Mouse (Mus musculus) layer of hippocampus, postnatal 36 days (tissue): ENCODE measurements at regions not wholly inside any gene's neighbourhood (a gene's known extent, or its start where the extent isn't known, plus 50 kb on each side); places are given as distances from the start of the nearest gene placed in this dataset.
A peak's percentile ranks its signal among the peaks of the same experiment; 100 is the strongest.

ENCODE experiments used
- DNase-seq, 2 experiments: peaks; one replicate each; pipeline ENCODE4 v3.0.0; 2022

DNA sequence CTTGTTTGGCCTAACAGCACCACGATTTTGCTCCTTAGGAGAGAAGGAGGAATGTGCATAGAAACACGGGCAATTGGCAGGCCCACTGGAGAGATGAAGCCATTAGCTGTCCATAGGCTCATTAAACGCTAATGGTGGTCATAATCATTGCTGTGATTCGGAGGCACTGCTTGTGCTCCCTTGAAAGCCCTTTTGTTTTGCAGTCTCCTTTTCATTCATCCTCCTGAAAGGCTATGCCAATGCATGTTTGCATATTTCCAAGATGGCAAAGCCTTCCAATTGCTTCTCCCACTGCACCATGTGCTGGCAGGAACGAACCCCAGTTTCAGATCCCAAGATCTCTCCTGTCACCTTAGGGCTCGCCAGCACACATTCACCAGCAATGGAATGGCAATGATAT is 322.9 kb upstream of the Adgrl2 start:
- DNase-seq = no peak

DNA sequence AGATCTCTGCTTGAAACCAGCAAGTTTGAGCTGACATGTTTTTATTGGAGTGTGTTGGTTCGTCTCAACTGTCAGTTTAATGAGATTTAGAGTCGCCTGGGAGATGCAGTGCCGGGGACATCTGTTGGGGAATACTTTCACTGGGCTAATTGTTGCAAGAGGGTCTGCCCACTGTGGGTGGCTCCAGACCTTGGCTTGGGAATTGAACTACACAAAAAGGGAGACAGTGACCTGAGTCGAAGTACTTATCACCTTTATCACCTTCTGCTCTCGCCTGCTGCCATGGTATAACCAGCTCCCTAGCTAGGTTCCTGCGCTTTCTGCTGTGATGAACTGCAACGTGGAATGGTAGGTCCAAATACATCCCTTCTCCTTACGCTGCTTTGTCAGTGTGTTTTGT is 321.2 kb upstream of the Adgrl2 start:
- DNase-seq = no peak

DNA sequence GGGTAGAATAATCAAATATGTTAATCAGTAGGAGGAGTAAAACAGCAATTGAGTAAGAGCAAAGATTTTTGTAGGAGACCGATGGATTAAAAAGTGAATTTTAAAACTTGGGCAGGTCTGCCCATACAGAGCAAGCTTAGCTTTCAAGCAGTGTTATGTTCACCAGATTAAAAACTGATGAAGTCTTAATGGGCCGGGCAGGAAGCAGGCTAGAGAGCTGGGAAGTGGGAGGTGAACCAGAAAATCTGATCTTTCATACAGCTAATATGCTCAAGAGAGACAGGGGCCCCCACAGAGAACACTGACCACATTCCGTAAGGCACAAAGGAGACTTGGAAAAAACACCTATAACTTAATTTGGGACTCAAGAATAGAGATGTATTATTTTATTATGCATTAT is 316.4 kb upstream of the Adgrl2 start:
- DNase-seq = no peak

DNA sequence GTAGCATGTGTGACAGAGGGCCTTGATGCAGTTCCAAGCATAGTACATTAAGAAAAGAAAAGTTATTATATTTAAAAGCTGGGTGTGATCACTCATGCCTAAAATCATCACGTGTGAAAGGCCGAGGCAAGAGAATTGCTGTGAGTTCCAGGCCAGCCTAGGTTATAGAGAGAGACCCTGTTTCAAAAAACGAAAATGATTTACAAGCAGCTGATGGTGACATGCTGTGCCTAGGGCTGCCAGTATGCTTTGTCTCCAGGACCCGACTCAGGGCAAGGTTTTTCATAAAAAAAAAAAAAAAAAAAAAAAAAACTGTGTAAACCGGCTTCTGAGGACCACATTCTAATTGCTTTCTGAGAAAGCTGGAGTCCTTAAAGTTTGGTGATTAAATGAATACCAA is 315.9 kb upstream of the Adgrl2 start:
- DNase-seq = no peak

DNA sequence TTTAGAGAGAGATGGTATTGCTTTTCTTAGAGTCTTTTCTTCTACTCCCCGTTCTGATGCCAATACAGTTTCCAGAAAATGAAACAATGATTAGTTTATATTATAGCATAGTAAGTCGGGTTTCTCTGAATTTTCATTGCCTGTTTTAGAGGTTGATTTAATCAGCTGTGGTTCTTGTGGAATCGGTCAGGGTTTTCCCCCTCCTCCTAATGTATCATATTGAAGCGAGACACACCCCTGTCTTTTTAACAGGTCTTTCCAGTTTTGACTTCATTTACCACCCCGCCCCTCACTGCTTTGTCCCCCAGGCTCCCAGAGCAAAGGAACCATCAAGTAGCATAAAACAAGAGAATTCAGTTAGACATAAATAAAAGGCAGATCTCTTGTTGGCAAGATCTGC is 315.1 kb upstream of the Adgrl2 start:
- DNase-seq = no peak

DNA sequence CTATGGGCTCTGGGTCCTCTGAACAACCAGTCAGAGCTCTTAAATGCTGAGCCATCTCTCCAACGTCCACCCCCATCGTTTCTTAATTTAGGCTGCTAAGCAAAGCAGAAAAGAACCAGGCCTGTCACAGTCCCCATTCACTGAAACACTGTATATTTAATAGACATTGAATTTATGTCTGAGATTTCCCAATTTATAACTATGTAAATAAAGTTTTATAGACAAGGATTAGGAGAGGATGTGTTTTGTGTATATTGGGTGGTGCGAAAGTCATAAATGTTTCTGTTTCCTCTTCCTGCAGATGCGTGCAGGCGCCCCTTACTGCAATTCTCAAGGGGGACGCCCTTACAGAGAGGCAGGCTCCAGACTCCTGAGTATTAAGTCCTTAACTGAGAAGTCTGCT is 314.7 kb upstream of the Adgrl2 start:
- no peak for DNase-seq

DNA sequence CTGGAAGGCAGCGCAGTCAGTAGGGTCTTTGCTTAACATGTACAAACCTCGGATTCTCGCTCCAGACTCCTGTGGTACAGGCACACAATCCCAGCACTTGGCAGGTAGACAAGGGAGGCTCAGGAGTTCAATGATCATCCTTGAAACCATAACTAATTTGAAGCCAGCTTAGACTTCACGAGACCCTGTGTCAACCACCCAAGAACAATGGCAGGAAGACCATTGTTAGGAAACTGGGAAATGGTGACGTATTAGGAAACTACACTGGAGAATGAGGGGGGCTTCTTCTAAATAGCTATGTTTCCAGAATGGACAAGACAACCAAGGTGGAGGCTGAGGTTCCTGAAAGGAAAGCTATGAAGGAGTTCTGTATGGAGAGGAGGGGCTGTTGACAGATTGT is 313.1 kb upstream of the Adgrl2 start:
- DNase-seq = no peak

DNA sequence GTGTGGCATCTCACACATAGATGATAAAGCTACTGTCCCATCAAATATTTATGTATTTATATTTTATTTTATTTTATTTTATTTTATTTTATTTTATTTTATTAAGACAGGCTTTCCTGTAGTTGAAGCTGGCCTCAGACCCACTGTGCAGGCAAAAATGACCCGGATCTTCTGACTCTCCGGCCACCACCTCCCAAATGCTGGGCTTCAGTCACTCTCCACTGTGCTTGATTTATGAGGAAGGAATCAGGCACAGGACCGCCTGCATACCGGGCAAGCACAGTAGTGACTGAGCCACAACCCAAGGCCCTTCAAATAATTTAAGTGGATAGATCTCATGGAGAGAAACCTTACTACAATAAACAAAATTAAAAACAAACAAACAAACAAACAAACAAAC is 309.6 kb upstream of the Adgrl2 start:
- no peak for DNase-seq

DNA sequence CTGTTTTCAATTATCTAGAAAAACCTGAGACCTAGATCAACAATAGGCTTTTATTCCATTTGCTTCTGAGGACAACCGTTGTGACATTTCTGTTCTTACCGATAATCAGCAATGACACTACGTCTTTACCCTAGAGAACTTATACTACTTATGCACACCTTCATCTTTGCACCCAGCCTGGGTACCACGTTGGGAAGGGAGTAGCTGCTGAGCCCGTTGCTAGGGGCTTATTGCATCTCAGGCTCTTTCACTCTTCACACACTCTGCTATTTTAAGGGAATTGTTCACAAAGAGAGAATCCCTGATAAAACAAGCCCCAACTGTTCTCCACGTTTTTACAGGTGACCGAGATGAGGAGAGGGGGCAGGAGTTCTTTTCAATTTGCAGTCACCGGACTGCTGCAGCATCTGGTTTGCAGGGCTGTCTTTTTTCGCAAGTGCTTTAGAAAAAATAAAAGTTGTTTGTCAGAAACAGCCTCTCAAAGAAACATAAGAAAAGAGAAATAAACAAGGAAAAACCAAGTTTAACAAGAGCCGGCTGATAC is 306.1 kb upstream of the Adgrl2 start:
- DNase-seq = no peak

DNA sequence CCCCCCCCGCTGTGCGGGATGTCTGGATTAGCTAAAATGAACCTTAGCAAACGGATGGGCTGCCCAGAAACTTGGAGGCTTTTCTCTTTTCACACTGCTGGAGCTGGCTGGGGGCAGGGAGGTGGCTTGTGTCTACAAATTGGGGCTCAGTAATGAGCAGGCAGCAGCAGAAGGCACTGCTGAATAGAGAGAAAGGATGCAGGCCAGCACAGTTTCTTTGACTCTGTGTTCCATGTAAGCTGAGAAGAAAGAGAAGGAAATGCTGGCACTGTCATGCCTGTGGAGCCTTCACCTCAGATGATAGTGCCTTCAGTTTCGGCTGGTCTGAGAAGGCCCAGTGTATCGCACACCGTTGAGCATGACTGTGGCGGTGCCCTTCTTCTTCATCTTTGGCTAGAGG is 305.6 kb upstream of the Adgrl2 start:
- DNase-seq = peak; percentile 19 to 21

DNA sequence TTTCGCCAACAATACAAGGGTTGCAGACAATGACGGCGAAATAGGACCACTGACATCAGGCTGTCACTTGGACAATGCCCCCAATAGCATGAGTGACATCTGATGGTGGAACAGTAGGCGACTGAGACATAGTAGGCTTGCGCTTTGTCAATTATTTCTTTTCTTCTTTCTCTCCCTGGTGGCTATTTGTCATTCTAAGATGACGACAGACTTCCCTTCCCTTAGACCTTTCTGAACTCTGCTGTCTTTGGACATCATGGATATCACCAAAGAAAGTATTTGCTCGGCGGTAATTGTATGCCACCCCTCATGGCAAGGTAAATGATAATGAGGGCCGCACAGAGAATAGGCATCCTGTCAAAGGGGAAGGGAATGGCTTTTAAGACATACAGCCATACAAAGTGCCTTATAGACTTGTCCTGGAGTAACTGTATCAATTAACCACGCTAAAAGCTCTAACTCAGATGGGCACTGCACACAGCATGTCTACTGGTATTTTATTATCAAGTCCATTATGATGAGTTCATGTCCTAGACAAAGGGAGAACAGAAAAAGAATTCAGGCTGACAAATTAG is 305.0 kb upstream of the Adgrl2 start:
- DNase-seq = no peak

DNA sequence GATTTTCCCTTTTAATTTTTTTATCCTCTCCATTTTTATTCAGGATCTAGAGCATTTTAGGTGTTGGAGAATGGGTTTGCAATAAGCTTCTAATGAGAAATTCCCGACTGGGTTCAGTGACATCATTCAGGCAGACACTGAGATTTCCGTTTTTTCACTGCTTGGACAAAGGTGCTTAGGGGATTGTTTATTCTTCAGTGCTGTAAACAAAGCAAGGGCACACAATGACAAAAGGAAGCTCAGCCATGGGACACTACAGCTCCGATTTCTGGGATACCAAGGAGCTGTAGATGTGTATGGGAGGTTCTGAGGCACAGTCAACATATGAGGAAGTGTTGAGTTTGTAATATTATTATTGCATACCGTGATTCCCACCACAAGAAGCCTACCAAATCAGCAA is 304.1 kb upstream of the Adgrl2 start:
- DNase-seq = no peak

DNA sequence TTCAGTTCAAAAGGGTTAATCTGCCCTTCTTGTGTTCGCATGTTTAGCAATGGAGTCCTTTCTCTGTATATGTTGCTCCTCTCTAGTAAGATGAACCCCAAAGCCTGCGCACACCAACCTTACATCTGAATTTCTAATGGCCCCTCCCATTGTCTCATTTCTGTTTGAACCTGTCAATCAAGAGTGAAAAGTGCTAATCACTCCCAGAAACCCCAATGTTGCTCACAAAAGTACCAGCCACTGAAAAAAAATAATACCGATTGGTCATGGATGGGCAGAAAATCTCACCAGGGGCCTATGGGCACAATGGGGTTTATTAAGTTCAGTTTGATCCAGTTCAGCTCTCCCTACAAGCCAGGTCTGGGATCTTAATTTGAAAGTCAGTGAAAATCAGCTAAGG is 302.1 kb upstream of the Adgrl2 start:
- DNase-seq = no peak

DNA sequence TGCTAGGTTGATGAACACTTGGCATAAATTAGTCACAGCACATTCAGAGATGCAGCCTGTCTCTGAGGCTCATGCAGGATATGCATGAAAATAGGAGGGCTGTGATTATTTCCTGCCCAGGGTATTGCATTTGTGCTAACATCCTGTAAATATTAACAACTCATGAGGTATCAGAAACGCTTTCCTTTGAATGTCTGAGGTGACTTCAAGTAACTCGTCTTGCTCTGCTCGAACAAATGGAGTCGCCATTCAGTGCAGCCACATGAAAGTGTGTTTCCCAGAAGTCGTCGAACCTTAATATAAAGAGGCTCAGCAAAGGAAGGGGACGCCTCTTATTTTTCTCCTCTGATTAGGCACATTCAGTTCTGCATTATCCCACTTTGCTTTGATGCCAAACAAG is 301.1 kb upstream of the Adgrl2 start:
- no peak for DNase-seq

DNA sequence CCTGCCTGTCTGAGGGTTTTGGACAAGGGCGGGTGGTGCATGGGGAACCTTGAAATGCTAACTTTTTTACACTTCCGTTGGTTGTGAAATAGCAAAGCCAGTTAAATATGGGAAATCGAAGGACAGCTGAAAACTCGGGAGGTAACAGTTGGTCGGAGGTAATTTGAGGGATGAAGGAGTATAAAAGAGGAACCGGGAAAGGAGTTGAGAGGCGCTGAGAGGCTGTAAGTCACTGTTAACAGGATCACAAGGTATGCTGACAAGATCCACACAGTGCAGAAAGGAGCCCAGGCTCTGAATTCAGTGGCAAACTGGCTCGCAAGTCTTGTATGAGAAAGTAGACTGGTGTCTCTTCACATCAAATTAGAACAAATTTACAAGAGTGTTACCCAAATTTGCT is 299.9 kb upstream of the Adgrl2 start:
- no peak for DNase-seq

DNA sequence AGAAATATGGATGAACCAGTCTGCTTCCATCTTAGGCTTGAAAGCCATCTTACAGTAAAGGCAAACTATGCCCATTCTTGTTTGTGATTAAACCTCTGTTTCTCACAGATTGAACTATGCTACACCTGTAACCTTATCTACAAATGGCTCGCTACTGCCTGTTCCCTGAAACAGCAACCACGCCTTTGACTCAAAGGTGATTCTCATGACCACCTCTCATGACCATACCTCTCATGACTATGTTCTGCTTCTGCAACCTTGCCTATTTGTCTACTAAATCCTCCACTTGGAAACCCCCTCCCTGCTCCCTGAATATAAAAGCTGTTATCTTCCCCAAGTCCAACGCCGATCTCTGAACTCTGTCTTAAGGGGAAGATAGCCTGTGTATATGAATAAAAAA is 296.7 kb upstream of the Adgrl2 start:
- no peak for DNase-seq

DNA sequence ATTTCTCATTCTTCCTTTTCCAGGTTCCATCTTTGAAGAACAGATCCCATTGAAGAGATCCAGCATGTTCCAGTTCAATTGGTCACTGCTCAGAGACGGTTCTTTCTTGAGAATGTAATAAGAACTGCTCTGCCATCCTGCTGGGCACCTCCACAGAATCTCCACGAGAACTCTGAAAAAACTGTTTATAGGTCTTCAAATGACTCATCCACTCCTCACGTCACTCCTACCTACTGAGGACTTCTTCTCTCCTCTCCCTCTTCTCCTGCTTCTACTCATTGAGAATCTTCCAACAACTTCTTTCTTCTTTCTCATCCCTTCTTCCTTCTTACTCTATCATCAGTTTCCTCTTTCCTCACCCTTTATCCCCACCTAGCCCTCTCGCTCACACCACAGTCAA is 294.6 kb upstream of the Adgrl2 start:
- no peak for DNase-seq

DNA sequence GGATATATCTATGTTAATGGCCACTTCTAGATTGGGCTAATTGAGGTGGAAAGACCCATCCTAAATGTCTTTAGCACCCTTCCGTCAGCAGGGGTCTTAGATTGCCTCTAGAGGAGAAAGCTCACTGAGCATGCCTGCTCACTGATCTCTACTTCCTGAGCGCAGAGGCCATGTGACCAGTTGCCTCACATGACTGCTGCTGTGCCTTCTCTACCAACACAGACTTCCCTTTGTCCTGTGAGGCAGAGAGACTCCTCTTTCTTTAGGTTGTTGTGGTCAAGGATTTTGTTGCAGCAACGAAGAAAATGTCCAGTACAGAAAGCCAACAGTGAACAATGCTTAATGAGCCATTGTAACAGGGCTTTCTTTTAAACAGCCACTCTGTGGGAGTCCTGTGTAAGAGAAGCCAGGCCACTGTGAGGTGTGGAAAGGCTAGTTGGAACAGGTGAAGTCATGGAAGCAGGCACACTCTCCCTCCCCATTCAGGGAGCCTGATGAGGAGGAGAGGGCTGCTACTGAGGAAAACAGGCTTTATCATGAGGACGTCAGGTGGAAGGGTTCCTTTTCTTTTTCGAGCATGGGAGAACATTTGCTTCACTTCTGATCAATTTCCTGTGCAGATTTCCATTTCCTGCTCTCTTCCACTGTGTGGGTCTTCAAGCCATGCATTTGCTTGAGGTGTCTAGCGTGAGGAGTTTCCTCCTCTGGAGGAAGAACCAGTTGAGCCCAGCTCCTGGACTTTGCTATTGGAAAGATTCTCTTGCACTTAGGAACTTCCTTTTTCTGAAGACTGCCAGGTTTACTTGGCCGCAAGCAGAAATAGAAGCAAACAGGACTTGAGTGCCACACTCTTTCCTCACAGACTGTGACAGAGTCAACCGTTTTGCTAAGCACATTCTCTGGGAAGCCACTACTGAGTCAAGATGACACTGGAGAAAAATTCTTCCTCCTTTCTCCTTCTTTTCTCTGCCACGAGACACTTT is 290.7 kb upstream of the Adgrl2 start:
- DNase-seq = no peak

DNA sequence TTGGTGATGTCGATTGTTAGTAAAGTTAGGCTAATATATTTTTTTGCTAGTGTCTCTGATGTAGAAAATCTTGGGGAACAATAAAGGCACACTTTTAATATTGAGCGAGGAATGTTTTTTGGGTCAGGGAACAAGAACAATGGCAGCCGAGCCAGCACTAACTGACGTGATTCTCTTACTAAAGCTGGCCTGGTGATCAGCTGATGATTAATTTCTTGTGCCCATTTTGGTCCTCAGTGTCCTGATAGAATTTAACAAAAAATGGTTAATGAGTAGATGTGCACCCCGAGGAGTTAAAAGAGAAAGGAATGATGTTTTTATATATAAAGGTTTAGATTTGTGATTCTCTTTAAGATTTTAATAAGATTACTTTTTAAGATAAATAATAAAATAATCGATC is 289.0 kb upstream of the Adgrl2 start:
- no peak for DNase-seq

DNA sequence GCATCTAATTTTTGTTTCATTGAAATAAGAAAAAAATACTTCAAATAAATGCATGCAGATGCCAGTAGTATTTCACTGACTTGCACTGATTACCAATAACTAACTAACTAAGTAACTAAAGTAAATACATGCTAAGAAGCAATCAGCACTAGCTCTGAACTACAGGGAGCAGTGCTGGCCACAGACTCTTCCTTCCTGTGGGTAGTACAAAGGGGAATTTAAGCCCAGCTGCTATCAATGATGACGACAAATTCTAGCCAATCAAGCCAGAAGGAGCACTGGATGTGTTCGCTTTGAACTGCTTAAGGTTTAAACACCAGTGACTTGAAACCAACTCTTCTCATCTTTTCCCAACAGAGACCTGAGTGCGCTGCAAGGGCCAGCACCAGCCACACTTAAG is 287.5 kb upstream of the Adgrl2 start:
- DNase-seq = no peak

DNA sequence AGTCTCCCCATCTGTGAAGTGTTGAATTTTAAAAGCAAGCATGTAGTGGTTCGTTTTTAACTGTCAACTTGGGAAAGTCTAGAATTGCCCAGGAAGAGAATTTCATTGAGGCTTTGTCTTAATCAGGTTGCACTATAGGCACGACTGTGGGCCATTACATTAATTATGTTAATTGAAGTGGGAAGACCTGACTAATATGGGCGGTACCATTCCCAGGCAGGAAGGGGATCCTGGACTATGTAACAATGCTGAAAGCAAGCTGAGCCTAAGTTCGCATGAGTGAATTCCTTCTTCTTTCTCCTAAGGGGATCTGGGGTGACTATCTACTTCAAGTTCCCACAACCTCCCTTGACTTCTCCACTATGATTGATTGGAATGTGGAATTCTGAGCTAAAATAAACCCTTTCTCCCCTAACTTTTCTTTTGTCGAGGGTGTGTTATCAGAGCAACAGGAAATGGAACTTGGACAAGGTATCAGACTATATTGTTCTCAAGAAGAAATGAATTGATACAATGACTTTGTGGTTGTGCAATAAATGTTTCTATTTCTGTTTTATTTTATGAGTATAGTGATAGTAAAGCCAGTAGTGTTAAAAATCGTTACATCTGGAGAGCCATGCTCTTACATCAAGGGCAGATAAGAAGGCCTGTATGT is 285.2 kb upstream of the Adgrl2 start:
- DNase-seq = no peak

DNA sequence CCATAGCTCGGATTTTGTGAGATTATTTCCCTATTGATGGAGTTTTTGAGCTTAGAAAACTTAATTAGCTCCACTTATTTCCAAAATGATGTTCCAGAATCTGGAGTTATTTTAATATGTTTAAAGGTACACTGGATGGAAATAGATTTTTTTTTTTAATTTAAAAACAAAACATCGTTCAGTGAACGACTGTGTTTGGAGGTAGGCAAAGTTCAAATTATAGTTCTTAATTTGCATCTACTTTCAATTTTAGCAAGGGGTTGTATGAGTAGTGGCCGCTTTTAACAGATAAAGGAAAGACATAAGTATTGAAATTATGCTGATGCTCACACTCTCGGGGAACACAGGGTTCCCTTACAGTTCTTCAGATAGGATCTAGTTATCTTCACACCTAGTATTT is 284.6 kb upstream of the Adgrl2 start:
- DNase-seq = no peak

DNA sequence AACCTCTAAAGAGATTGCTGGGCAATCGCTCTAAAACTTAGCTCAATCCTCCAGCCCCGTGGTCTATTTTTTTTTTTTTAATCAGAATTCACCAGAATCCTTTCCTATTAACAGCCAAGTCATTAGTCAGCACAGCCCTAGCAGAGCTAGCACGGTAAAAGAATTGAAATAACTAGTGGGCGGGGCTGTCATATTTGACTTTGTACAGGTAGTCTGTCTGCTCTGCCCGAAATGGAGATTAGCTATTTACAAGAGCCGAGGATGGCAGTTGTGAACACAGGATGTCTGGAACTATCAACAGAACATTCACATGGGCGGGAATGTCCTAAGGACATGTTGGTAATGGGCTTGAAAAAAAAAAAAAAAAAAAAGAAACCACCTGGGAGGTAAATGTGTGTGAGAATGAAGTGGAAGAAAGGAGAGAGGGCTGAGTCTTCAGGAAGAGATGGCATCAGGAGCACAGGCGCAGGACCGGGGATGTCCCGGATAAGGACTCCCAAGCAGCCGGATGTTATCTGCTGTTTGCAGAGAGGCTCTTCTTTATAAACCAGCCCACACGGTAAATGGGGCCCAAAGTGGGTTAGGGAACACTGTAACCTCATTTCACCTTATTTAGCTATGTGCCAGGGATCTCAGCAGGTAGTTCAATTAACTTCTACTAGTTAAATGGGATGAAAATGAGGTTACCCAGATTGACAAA is 283.8 kb upstream of the Adgrl2 start:
- DNase-seq = no peak
